Mouse (Mus musculus): ENCODE results near the gene Rps8. TPM values are rescaled to one million over a fixed set of nuclear protein-coding genes. Genes with fewer than 3 reads are reported as not detected.

Rps8 gene
- polyA plus RNA-seq, 1 experiment: 534 TPM

DNA sequence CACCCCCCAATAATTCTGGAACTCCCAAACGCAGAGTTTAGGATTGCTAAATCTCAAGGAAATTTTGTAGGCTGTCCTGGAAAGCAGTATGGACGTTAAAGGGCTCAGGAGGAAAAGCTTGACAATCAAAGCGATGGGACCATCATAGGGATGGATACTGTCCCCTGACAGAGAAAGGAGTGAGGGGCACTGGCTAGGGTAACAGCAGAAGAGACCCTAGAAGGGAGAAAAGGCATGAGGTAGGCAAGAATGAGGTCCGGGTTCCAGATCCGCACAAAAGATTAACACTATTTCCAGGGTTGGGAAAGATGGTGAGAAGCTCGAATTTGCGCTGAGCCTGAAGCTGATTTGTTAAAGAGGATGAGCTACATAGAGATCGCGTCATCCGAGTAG, 36.0 kb downstream of the Rps8 start:
- no peak for TF ChIP-seq CTCF (conservative IDR thresholded peaks at IDR 0.05; ENCODE audit: insufficient read depth, insufficient read length, low read depth, low read length)
- TF ChIP-seq POLR2A (IDR thresholded peaks at IDR 0.05; ENCODE audit: low read depth, low read length): no peak
- no peak for DNase-seq
- Histone ChIP-seq H3K36me3 (ENCODE audit: control insufficient read depth, insufficient read depth, low read length) (no peaks in the 10 kb centered on the region), H3K27ac (ENCODE audit: insufficient read depth, low read depth, low read length) (peak overlapping the region; percentile 93), H3K27me3 (replicated peaks; ENCODE audit: control insufficient read depth, insufficient read depth, low read length) (no peaks in the 10 kb centered on the region), H3K4me3 (ENCODE audit: insufficient read depth, low read depth, low read length) (peak overlapping the region; percentile 68), H3K4me1 (ENCODE audit: control insufficient read depth, insufficient read depth, low read length) (peaks cover 3% of the 10 kb centered on the region; the same call in 1 of the 2 replicates)
- WGBS: 4% methylated on average over 10 of the region's 10 CpGs

DNA sequence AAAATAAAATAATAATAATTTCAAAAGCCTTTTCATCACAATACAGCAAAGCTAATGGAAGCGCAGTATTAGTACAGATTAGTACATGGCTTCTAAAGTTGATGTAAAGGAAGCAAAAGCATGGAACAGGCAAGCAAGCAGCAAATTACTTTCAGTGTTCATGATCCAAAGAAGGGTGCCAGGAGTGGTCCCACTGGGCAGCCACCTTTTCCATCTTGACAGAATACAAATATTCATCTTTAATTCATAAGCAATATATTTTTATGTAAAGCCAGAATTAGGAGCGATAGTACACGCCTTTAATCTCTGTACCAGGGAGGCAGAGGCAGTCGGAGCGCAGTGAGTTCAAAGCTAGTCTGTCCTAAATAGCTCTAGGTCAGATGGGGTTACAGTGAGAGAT, 36.4 kb downstream of the Rps8 start:
- peaks cover 3% of the 10 kb centered on the region; the same call in 1 of the 2 replicates for H3K4me1 ChIP-seq (ENCODE audit: control insufficient read depth, insufficient read depth, low read length)
- H3K4me3 ChIP-seq (ENCODE audit: insufficient read depth, low read depth, low read length): peak overlapping the region; percentile 68; the same call in 1 of the 2 replicates
- DNase-seq: no peak
- no peaks in the 10 kb centered on the region for H3K36me3 ChIP-seq (ENCODE audit: control insufficient read depth, insufficient read depth, low read length)
- H3K27ac ChIP-seq (ENCODE audit: insufficient read depth, low read depth, low read length): peak overlapping the region; percentile 93; the same call in 1 of the 2 replicates
- TF ChIP-seq CTCF (conservative IDR thresholded peaks at IDR 0.05; ENCODE audit: insufficient read depth, insufficient read length, low read depth, low read length) (no peak), POLR2A (IDR thresholded peaks at IDR 0.05; ENCODE audit: low read depth, low read length) (no peak)
- H3K27me3 ChIP-seq (replicated peaks; ENCODE audit: control insufficient read depth, insufficient read depth, low read length): no peaks in the 10 kb centered on the region
- 74% methylated on average over 5 of the region's 5 CpGs for WGBS

DNA sequence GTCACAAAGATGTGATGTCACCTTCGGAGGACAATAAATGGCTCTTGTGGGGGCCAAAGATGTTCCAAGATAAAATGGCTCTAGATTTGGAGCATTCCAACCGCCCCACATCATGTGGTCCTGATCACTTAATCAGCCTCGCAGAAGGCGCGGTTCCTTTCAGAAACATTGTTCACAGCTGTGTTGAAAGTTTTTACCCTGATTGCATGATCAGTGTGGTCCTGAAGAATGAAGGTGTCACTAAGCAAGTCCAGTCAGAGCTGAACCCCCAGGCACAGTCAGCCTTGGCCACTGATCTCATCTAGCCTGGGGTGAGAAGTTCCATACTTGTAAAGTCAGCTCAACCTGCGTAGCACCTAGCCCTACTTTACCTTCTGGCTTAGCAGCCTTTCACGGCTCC, 38.1 kb downstream of the Rps8 start:
- WGBS: 94% methylated on average over 7 of the region's 7 CpGs
- DNase-seq: no peak
- Histone ChIP-seq H3K27me3 (replicated peaks; ENCODE audit: control insufficient read depth, insufficient read depth, low read length) (no peaks in the 10 kb centered on the region), H3K4me3 (ENCODE audit: insufficient read depth, low read depth, low read length) (no peak overlapping the region), H3K36me3 (ENCODE audit: control insufficient read depth, insufficient read depth, low read length) (no peaks in the 10 kb centered on the region), H3K27ac (ENCODE audit: insufficient read depth, low read depth, low read length) (no peak overlapping the region), H3K4me1 (ENCODE audit: control insufficient read depth, insufficient read depth, low read length) (peaks cover 3% of the 10 kb centered on the region; the same call in 1 of the 2 replicates)
- TF ChIP-seq POLR2A (IDR thresholded peaks at IDR 0.05; ENCODE audit: low read depth, low read length): no peak
- TF ChIP-seq CTCF (conservative IDR thresholded peaks at IDR 0.05; ENCODE audit: insufficient read depth, insufficient read length, low read depth, low read length): no peak

DNA sequence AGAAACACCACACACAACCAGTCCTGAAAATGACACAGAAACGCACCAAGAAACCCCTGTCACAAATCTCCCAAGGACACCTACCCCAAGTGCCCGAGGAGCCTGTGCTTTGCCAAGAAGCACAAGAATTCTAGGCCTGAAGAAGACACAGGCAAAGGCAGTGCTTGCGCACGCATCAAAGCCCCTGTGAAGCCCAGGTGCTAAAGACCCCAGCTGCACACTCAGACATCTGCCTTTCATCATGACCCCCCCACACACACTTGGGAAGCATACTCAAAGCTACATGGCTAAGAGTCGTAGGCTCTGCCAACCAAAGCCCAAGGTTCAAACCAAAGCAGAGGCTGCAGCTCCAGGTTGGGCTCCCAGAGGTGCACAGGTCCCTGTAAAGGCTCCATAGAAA, 40.5 kb downstream of the Rps8 start:
- Histone ChIP-seq H3K36me3 (ENCODE audit: control insufficient read depth, insufficient read depth, low read length) (no peaks in the 10 kb centered on the region), H3K4me3 (ENCODE audit: insufficient read depth, low read depth, low read length) (no peak overlapping the region), H3K4me1 (ENCODE audit: control insufficient read depth, insufficient read depth, low read length) (no peaks in the 10 kb centered on the region; the same call in 1 of the 2 replicates), H3K27me3 (replicated peaks; ENCODE audit: control insufficient read depth, insufficient read depth, low read length) (no peaks in the 10 kb centered on the region), H3K27ac (ENCODE audit: insufficient read depth, low read depth, low read length) (no peak overlapping the region)
- no peak for DNase-seq
- TF ChIP-seq CTCF (conservative IDR thresholded peaks at IDR 0.05; ENCODE audit: insufficient read depth, insufficient read length, low read depth, low read length): no peak
- 88% methylated on average over 5 of the region's 5 CpGs for WGBS

DNA sequence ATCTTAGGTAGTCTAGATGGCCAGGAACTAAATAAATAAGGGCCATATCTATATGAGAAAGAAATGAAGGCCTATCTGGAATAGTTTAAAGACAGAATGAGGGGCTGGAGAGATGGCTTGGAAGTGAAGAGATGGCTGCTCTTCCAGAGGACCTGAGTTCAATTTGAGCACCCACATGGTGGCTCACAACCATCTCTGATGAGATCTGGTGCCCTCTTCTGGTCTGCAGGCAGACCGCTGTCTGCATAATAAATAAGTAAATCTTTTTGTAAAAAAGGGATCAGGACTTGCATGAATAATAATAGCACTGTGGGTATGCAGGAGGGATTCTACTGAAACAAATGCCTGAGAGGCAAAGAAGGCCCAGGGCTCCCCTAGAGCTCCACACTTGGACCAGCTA, 42.8 kb downstream of the Rps8 start:
- 96% methylated on average over 1 of the region's 1 CpGs for WGBS

DNA sequence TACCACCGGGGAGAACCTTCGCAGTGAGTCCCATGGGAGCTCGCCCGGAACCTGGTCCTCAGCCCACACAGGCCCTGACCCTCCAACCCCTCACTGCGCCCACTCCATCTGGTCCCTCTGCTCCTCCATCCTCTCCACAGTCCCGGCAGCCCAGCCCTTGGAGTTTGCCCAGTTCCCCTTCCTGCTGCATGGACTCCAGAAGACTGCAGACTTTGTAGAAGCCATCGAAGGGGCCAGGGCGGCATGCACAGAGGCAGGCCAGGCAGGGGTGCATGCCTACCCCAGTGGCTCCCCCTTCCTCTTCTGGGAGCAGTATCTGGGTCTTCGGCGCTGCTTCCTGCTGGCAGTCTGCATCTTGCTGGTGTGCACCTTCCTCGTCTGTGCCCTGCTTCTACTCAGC, 45.1 kb downstream of the Rps8 start:
- Histone ChIP-seq H3K4me1 (ENCODE audit: control insufficient read depth, insufficient read depth, low read length) (no peaks in the 10 kb centered on the region), H3K36me3 (ENCODE audit: control insufficient read depth, insufficient read depth, low read length) (no peaks in the 10 kb centered on the region), H3K27me3 (replicated peaks; ENCODE audit: control insufficient read depth, insufficient read depth, low read length) (no peaks in the 10 kb centered on the region), H3K27ac (ENCODE audit: insufficient read depth, low read depth, low read length) (no peak overlapping the region), H3K4me3 (ENCODE audit: insufficient read depth, low read depth, low read length) (no peak overlapping the region)
- no peak for DNase-seq
- TF ChIP-seq POLR2A (IDR thresholded peaks at IDR 0.05; ENCODE audit: low read depth, low read length): no peak
- no peak for TF ChIP-seq CTCF (conservative IDR thresholded peaks at IDR 0.05; ENCODE audit: insufficient read depth, insufficient read length, low read depth, low read length)
- 89% methylated on average over 11 of the region's 11 CpGs for WGBS

More for the DNA sequence above, 42.8 kb downstream of the Rps8 start:
- no peak for DNase-seq
- H3K36me3 ChIP-seq (ENCODE audit: control insufficient read depth, insufficient read depth, low read length): no peaks in the 10 kb centered on the region
- H3K27me3 ChIP-seq (replicated peaks; ENCODE audit: control insufficient read depth, insufficient read depth, low read length): no peaks in the 10 kb centered on the region
- no peak overlapping the region for H3K4me3 ChIP-seq (ENCODE audit: insufficient read depth, low read depth, low read length)
- TF ChIP-seq POLR2A (IDR thresholded peaks at IDR 0.05; ENCODE audit: low read depth, low read length) (no peak), CTCF (conservative IDR thresholded peaks at IDR 0.05; ENCODE audit: insufficient read depth, insufficient read length, low read depth, low read length) (0 out of 2 replicates have a peak, but pooled peaks have one; percentile 9)
- H3K27ac ChIP-seq (ENCODE audit: insufficient read depth, low read depth, low read length): no peak overlapping the region
- H3K4me1 ChIP-seq (ENCODE audit: control insufficient read depth, insufficient read depth, low read length): no peaks in the 10 kb centered on the region

DNA sequence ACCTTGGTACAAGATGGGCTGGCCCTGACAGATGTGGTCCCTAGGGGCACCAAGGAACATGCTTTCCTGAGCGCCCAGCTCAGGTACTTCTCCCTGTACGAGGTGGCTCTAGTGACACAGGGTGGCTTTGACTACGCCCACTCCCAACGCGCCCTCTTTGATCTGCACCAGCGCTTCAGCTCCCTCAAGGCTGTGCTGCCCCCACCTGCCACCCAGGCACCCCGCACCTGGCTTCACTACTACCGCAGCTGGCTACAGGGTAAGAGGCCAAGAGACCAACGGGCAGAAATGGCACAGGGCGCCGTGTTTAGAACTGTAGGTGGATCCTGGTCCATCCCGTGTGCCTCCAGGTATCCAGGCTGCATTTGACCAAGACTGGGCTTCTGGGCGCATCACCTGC, 45.8 kb downstream of the Rps8 start:
- 88% methylated on average over 13 of the region's 13 CpGs for WGBS
- Histone ChIP-seq H3K4me1 (ENCODE audit: control insufficient read depth, insufficient read depth, low read length) (no peaks in the 10 kb centered on the region), H3K27ac (ENCODE audit: insufficient read depth, low read depth, low read length) (no peak overlapping the region), H3K4me3 (ENCODE audit: insufficient read depth, low read depth, low read length) (no peak overlapping the region), H3K36me3 (ENCODE audit: control insufficient read depth, insufficient read depth, low read length) (no peaks in the 10 kb centered on the region), H3K27me3 (replicated peaks; ENCODE audit: control insufficient read depth, insufficient read depth, low read length) (no peaks in the 10 kb centered on the region)
- TF ChIP-seq CTCF (conservative IDR thresholded peaks at IDR 0.05; ENCODE audit: insufficient read depth, insufficient read length, low read depth, low read length): no peak
- TF ChIP-seq POLR2A (IDR thresholded peaks at IDR 0.05; ENCODE audit: low read depth, low read length): no peak
- no peak for DNase-seq

All from kidney, adult 2 months (tissue).